Mouse (Mus musculus) forebrain, postnatal 0 days (tissue): Measurements from ENCODE around the gene Cenpn. TPM values are rescaled to one million over a fixed set of nuclear protein-coding genes. Genes with fewer than 3 reads are reported as not detected.

ENCODE experiments used
- ATAC-seq: fragments of 200-750 bp; cut with Nextera tagmentation; 2 replicates; pipeline ENCODE4 v1.8.0; 2017; ENCODE audit warnings: mild to moderate bottlenecking, moderate library complexity
- DNase-seq: peaks from one replicate; pipeline ENCODE4 v3.0.0-alpha.2; 2015
- H3K27ac ChIP-seq: fragments of 300-500 bp; sonication (generic); 2 replicates; pipeline ENCODE4 v1.5.1; 2014; ENCODE audit warnings: low read depth, mild to moderate bottlenecking, antibody characterized with exemption, low read length, moderate library complexity, mixed read lengths
- H3K27me3 ChIP-seq: fragments of 300-500 bp; sonication (generic); 2 replicates; pipeline ENCODE4 v1.6.1; 2014; ENCODE audit warnings: mild to moderate bottlenecking, low read length, mixed read lengths; ENCODE audit not compliant: insufficient read depth
- H3K36me3 ChIP-seq: fragments of 300-500 bp; sonication (generic); 2 replicates; pipeline ENCODE4 v1.6.1; 2014; ENCODE audit warnings: mild to moderate bottlenecking, moderate library complexity; ENCODE audit not compliant: insufficient read depth
- H3K4me1 ChIP-seq: fragments of 300-500 bp; sonication (generic); 2 replicates; pipeline ENCODE4 v1.6.1; 2014; ENCODE audit warnings: antibody characterized with exemption; ENCODE audit not compliant: insufficient read depth
- H3K4me2 ChIP-seq: fragments of 300-500 bp; sonication (generic); 2 replicates; pipeline ENCODE4 v1.6.1; 2014; ENCODE audit warnings: low read depth, mild to moderate bottlenecking, moderate library complexity
- H3K4me3 ChIP-seq: fragments of 300-500 bp; sonication (generic); 2 replicates; pipeline ENCODE4 v1.5.1; 2014; ENCODE audit warnings: low read depth, low read length, mixed read lengths
- H3K9ac ChIP-seq: fragments of 300-500 bp; sonication (generic); 2 replicates; pipeline ENCODE4 v1.6.1; 2014; ENCODE audit warnings: mild to moderate bottlenecking
- H3K9me3 ChIP-seq: fragments of 300-500 bp; sonication (generic); 2 replicates; pipeline ENCODE4 v1.6.1; 2016; ENCODE audit warnings: low read length
- CTCF ChIP-seq: sonication (generic); IDR thresholded peaks from 2 replicates; pipeline ENCODE4 v1.5.1; 2016; ENCODE audit warnings: antibody characterized with exemption, control low read depth, low read depth
- WGBS: fragments of 180-500 bp; shearing (Covaris S2); extraction: QIAGEN DNeasy Blood & Tissue Kit; methylation state at CpG from one replicate; pipeline ENCODE4 v1.1.7; 2014; 5-methylcytosine and 5-hydroxymethylcytosine counted together
- polyA plus RNA-seq: library from polyadenylated mRNA; unstranded; fragments of >200 nt; fragmentation: Nextera tagmentation; extraction: Ambion mirVana; gene quantifications from 2 replicates; pipeline ENCODE4 v1.2.1, GENCODE M21; 2015
- total RNA-seq: library from RNA; depleted of rRNA; stranded (reverse); fragments of >200 nt; gene quantifications from 2 replicates; pipeline ENCODE4 v1.2.3, GENCODE M21; 2014

Cenpn gene
- total and polyA plus RNA-seq, 2 experiments from 2014 or later: 5.2 to 5.9 TPM

- Histone ChIP-seq H3K4me2 (no peak overlapping the region), H3K4me1 (peaks cover 16% of the 10 kb centered on the region), H3K9me3 (no peaks in the 10 kb centered on the region), H3K4me3 (no peak overlapping the region), H3K9ac (no peak overlapping the region), H3K27me3 (no peaks in the 10 kb centered on the region), H3K36me3 (no peaks in the 10 kb centered on the region), H3K27ac (no peak overlapping the region)
- TF ChIP-seq CTCF: no peak
- WGBS: 88% methylated on average over 6 of the region's 6 CpGs
- ATAC-seq (no peak), DNase-seq (no peak)
Observed at GRCm38 (mm10) chr8:116946851-116947250, 25.3 kb downstream of the Cenpn start.

DNA sequence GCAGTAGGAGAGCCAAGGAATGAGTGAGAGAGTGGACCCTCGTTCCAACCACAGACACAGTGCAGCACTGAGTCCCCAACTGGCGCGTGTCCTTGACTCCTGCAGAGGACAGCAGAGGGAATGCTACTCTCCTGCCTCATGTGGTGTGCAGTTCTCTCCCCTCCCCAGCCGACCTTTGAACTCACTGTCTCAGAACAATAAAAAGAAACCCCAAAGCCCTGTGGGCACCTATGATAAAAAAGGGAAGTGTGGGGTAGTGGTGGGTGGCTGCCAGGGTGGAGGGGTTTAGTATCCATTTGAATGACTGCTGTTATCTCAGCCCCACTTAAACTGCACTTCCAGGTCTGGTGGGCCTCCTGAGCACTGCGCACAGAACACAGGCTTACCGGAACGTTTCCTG lies 26.1 kb downstream of the Cenpn start:
- ATAC-seq (no peak), DNase-seq (no peak)
- no peaks in the 10 kb centered on the region for H3K27me3 ChIP-seq
- no peak overlapping the region for H3K9ac ChIP-seq
- H3K4me2 ChIP-seq: no peak overlapping the region
- peaks cover 14% of the 10 kb centered on the region for H3K4me1 ChIP-seq
- no peak overlapping the region for H3K4me3 ChIP-seq
- H3K36me3 ChIP-seq: no peaks in the 10 kb centered on the region
- TF ChIP-seq CTCF: no peak
- no peak overlapping the region for H3K27ac ChIP-seq
- no peaks in the 10 kb centered on the region for H3K9me3 ChIP-seq
- WGBS: 92% methylated on average over 7 of the region's 7 CpGs

DNA sequence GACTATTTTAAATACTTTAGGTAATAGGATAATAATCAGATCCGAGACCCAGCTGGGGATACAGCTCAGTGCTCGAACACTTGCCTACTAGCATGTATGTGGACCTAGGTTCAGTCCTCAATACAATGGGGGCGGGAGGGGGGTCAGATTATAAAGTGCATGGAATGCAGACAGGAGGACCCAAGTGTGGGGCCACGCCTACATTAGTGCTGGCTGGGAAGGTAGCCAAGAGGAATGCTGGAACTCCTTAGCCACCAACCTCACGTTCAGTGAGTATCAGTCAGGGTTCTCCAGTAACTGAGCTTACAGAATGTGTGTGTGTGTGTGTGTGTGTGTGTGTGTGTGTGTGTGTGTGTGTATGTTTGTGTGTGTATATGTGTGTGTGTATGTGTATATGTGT lies 29.8 kb downstream of the Cenpn start:
- Histone ChIP-seq H3K27ac (no peak overlapping the region), H3K4me2 (no peak overlapping the region), H3K36me3 (peaks cover 31% of the 10 kb centered on the region), H3K4me1 (no peaks in the 10 kb centered on the region), H3K9me3 (no peaks in the 10 kb centered on the region), H3K27me3 (no peaks in the 10 kb centered on the region), H3K9ac (no peak overlapping the region), H3K4me3 (no peak overlapping the region)
- WGBS: 58% methylated on average over 5 of the region's 5 CpGs
- ATAC-seq (no peak), DNase-seq (no peak)
- TF ChIP-seq CTCF: no peak

DNA sequence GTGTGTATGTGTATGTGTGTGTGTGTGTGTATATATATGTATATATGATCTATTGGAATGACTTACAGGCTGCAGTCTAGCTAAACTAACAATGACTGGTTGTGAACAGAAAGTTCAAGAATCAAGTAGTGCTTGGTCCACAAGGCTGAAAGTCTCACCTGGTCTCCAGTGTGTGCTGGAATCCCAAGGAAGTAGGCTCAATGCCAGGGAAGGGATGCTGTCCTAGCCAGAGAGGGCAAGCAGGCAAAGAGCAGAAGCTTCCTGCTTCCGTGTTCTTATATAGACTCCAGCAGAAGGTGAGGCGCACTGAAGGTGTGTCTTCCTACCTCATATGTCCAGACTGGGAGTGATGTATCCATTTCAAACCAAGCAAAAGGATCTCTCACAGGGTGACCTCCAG lies 30.2 kb downstream of the Cenpn start:
- DNase-seq: no peak
- Histone ChIP-seq H3K4me1 (no peaks in the 10 kb centered on the region), H3K4me3 (no peak overlapping the region), H3K4me2 (no peak overlapping the region), H3K36me3 (peaks cover 35% of the 10 kb centered on the region), H3K27ac (no peak overlapping the region), H3K9me3 (no peaks in the 10 kb centered on the region), H3K9ac (no peak overlapping the region), H3K27me3 (no peaks in the 10 kb centered on the region)
- 92% methylated on average over 2 of the region's 2 CpGs for WGBS
- TF ChIP-seq CTCF: no peak
- no peak for ATAC-seq

GRCm38 (mm10) chr8:116952428-116952827 lies 30.9 kb downstream of the Cenpn start:
- H3K9ac ChIP-seq: no peak overlapping the region
- H3K4me1 ChIP-seq: no peaks in the 10 kb centered on the region
- H3K9me3 ChIP-seq: no peaks in the 10 kb centered on the region
- H3K4me3 ChIP-seq: no peak overlapping the region
- H3K36me3 ChIP-seq: peaks cover 41% of the 10 kb centered on the region
- no peak overlapping the region for H3K27ac ChIP-seq
- no peaks in the 10 kb centered on the region for H3K27me3 ChIP-seq
- DNase-seq (no peak), ATAC-seq (no peak)
- no peak for TF ChIP-seq CTCF
- WGBS: 93% methylated on average over 8 of the region's 8 CpGs
- no peak overlapping the region for H3K4me2 ChIP-seq

- no peak overlapping the region for H3K4me3 ChIP-seq
- no peak overlapping the region for H3K27ac ChIP-seq
- no peak overlapping the region for H3K4me2 ChIP-seq
- no peaks in the 10 kb centered on the region for H3K27me3 ChIP-seq
- H3K4me1 ChIP-seq: no peaks in the 10 kb centered on the region
- no peaks in the 10 kb centered on the region for H3K9me3 ChIP-seq
- peaks cover 60% of the 10 kb centered on the region for H3K36me3 ChIP-seq
- DNase-seq: no peak
- no peak overlapping the region for H3K9ac ChIP-seq
- WGBS: 91% methylated on average over 9 of the region's 9 CpGs
- ATAC-seq: no peak
- TF ChIP-seq CTCF: no peak
Observed at GRCm38 (mm10) chr8:116954415-116954814, 32.9 kb downstream of the Cenpn start.

DNA sequence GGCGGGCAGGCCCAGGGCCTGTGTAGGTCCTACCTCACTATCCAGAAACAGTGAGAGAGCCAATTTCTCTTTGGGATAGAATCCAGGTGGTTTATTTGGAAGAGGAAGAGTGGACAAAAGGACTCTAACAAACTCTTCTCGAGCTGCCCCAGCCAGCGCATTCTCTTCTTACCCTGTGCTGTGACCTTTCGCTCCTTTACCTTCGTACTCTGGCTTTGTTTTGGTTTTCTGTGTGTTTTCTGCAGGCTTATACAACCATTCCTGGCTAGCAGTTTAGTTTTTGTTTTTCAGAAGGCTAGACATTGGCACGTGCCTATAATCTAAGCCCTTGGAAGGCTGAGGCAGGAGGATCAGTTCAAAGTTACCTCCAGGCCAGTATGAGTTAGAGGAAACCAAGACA lies 48.0 kb downstream of the Cenpn start:
- TF ChIP-seq CTCF: no peak
- no peaks in the 10 kb centered on the region for H3K27me3 ChIP-seq
- H3K4me2 ChIP-seq: no peak overlapping the region
- no peak for ATAC-seq
- 80% methylated on average over 6 of the region's 6 CpGs for WGBS
- no peaks in the 10 kb centered on the region for H3K9me3 ChIP-seq
- no peak overlapping the region for H3K4me3 ChIP-seq
- no peak overlapping the region for H3K27ac ChIP-seq
- H3K36me3 ChIP-seq: peaks cover 5% of the 10 kb centered on the region
- H3K4me1 ChIP-seq: no peaks in the 10 kb centered on the region
- H3K9ac ChIP-seq: no peak overlapping the region
- DNase-seq: no peak

DNA sequence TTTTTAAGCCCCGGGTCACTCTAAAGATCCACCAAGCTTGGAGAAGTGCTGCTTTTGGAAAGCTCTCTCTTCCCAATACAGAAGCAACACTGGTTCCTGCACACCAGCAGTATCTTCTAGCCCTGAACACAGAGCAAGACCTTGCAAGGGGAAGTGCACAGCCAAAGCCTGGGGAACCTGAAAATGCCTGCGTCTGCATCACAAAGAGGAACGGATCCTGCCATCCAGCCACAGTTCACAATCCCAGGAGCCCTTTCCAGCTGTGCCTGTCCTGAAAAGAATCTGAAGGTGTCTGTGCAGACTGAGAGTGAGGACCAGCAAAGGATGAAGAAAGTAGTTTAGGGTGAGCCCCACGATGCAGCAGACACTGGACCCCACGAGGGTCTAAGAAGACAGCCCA lies 53.5 kb downstream of the Cenpn start:
- Histone ChIP-seq H3K9me3 (no peaks in the 10 kb centered on the region), H3K4me1 (0 out of 2 replicates have a peak, but pooled peaks cover 2% of the 10 kb centered on the region), H3K4me2 (no peak overlapping the region), H3K27ac (no peak overlapping the region), H3K4me3 (no peak overlapping the region), H3K27me3 (no peaks in the 10 kb centered on the region), H3K9ac (no peak overlapping the region), H3K36me3 (peaks cover 5% of the 10 kb centered on the region)
- ATAC-seq: no peak
- WGBS: 29% methylated on average over 5 of the region's 5 CpGs
- DNase-seq: no peak
- no peak for TF ChIP-seq CTCF
